Mouse (Mus musculus) effector memory CD4-positive, alpha-beta T cell, adult 5 months (primary cell): ENCODE results near the gene Sprr2b. TPM values are rescaled to one million over a fixed set of nuclear protein-coding genes. Genes with fewer than 3 reads are reported as not detected.

Source experiments
- polyA plus RNA-seq: library from polyadenylated mRNA; unstranded; fragments of 100-300 nt; shearing (Covaris generic); gene quantifications from one replicate; pipeline ENCODE4 v1.2.1, GENCODE M21; 2017

Gene Sprr2b
- not detected for polyA plus RNA-seq

GRCm38 (mm10) chr3:92316320-92316719 is at the start of gene Sprr2b:
Gene Sprr2b (plus strand): TSS chr3:92316620.

GRCm38 (mm10) chr3:92285101-92285500 is 31.3 kb upstream of the Sprr2b start, which contains the start of gene Sprr2a3:
Gene Sprr2a3 (plus strand): TSS chr3:92285417.

GRCm38 (mm10) chr3:92338840-92339239 is 22.4 kb downstream of the Sprr2b start, which contains the start of gene Sprr2d:
Gene Sprr2d (plus strand): TSS chr3:92339140.

GRCm38 (mm10) chr3:92351843-92352242 is 35.4 kb downstream of the Sprr2b start, which contains the start of gene Sprr2e:
Gene Sprr2e (plus strand): TSS chr3:92352143.

GRCm38 (mm10) chr3:92364887-92365286 is 48.5 kb downstream of the Sprr2b start, which contains the start of gene Sprr2f:
Gene Sprr2f (plus strand): TSS chr3:92365187.

Other genes with a start within 250 kb of the Sprr2b start
- gene Lor, start 233.5 kb upstream of the Sprr2b start, polyA plus RNA-seq, result not detected
- gene Prr9, start 192.7 kb upstream of the Sprr2b start, polyA plus RNA-seq, result not detected
- not detected for gene Lelp1, start 173.9 kb upstream of the Sprr2b start, polyA plus RNA-seq
- not detected for gene Sprr2a1, start 100.8 kb upstream of the Sprr2b start, polyA plus RNA-seq
- gene Sprr2a2, start 100.7 kb upstream of the Sprr2b start, polyA plus RNA-seq, result not detected
- not detected for gene Sprr2a3, start 31.2 kb upstream of the Sprr2b start, polyA plus RNA-seq
- not detected for gene Sprr2d, start 22.5 kb downstream of the Sprr2b start, polyA plus RNA-seq
- not detected for gene Sprr2e, start 35.5 kb downstream of the Sprr2b start, polyA plus RNA-seq
- not detected for gene Sprr2f, start 48.6 kb downstream of the Sprr2b start, polyA plus RNA-seq
- gene Sprr2h, start 69.1 kb downstream of the Sprr2b start, polyA plus RNA-seq, result not detected
- gene Sprr2i, start 91.4 kb downstream of the Sprr2b start, polyA plus RNA-seq, result not detected
- not detected for gene Sprr2j-ps, start 101.5 kb downstream of the Sprr2b start, polyA plus RNA-seq
- 27.2 TPM for gene Gm9774, start 112.8 kb downstream of the Sprr2b start, polyA plus RNA-seq
- gene Sprr2k, start 116.0 kb downstream of the Sprr2b start, polyA plus RNA-seq, result not detected
- not detected for gene Sprr1b, start 122.2 kb downstream of the Sprr2b start, polyA plus RNA-seq
- gene Sprr3, start 142.1 kb downstream of the Sprr2b start, polyA plus RNA-seq, result not detected
- gene Sprr1a, start 169.3 kb downstream of the Sprr2b start, polyA plus RNA-seq, result not detected
- gene Sprr4, start 183.9 kb downstream of the Sprr2b start, polyA plus RNA-seq, result not detected
- not detected for gene 2310046K23Rik, start 217.9 kb downstream of the Sprr2b start, polyA plus RNA-seq